Mouse (Mus musculus): Measurements from ENCODE around the gene Plppr3. TPM values are rescaled to one million over a fixed set of nuclear protein-coding genes. Genes with fewer than 3 reads are reported as not detected.

Gene Plppr3
- total and polyA plus RNA-seq, 2 experiments from 2014 or later: 2.5 to 5.9 TPM

GRCm38 (mm10) chr10:79856704-79857451, 17.6 kb downstream of the Plppr3 start:
- Histone ChIP-seq H3K9ac (replicated peaks; ENCODE audit: low read depth, low read length) (peak overlapping the region; percentile 98), H3K4me3 (ENCODE audit: low read depth, low read length) (peak overlapping the region; percentile 98), H3K27me3 (ENCODE audit: control insufficient read depth, insufficient read depth, low read length) (no peaks in the 10 kb centered on the region), H3K36me3 (replicated peaks; ENCODE audit: control insufficient read depth, insufficient read depth, low read length) (peaks cover 45% of the 10 kb centered on the region), H3K4me2 (ENCODE audit: low read depth, low read length) (peak overlapping the region; percentile 90), H3K4me1 (ENCODE audit: control insufficient read depth, insufficient read depth) (peaks cover 55% of the 10 kb centered on the region), H3K27ac (ENCODE audit: low read depth) (peak overlapping the region; percentile 100), H3K9me3 (replicated peaks; ENCODE audit: control insufficient read depth, low read length) (no peaks in the 10 kb centered on the region)
- TF ChIP-seq CTCF (IDR thresholded peaks at IDR 0.05; ENCODE audit: low read depth) (no peak), EP300 (IDR thresholded peaks at IDR 0.05; ENCODE audit: low read depth) (0 out of 2 replicates have a peak, but pooled peaks have one; percentile 10)
- no peak for DNase-seq (ENCODE audit: low spot score)
- WGBS: 7% methylated on average over 7 of the region's 7 CpGs
- no peak for ATAC-seq (ENCODE audit: insufficient read depth, low read depth)

- Histone ChIP-seq H3K27ac (ENCODE audit: low read depth) (peak overlapping the region; percentile 100), H3K4me3 (ENCODE audit: low read depth, low read length) (peak overlapping the region; percentile 98), H3K4me2 (ENCODE audit: low read depth, low read length) (peak overlapping the region; percentile 90), H3K27me3 (ENCODE audit: control insufficient read depth, insufficient read depth, low read length) (no peaks in the 10 kb centered on the region), H3K4me1 (ENCODE audit: control insufficient read depth, insufficient read depth) (peaks cover 55% of the 10 kb centered on the region), H3K9ac (replicated peaks; ENCODE audit: low read depth, low read length) (peak overlapping the region; percentile 98), H3K9me3 (replicated peaks; ENCODE audit: control insufficient read depth, low read length) (no peaks in the 10 kb centered on the region), H3K36me3 (replicated peaks; ENCODE audit: control insufficient read depth, insufficient read depth, low read length) (peaks cover 39% of the 10 kb centered on the region)
- DNase-seq (ENCODE audit: low spot score) (no peak), ATAC-seq (ENCODE audit: insufficient read depth, low read depth) (no peak)
- no peak for TF ChIP-seq EP300 (IDR thresholded peaks at IDR 0.05; ENCODE audit: low read depth)
- no peak for TF ChIP-seq CTCF (IDR thresholded peaks at IDR 0.05; ENCODE audit: low read depth)
- 15% methylated on average over 6 of the region's 6 CpGs for WGBS
Observed at GRCm38 (mm10) chr10:79856280-79856679, 18.2 kb downstream of the Plppr3 start.

- Histone ChIP-seq H3K36me3 (replicated peaks; ENCODE audit: control insufficient read depth, insufficient read depth, low read length) (peaks cover 33% of the 10 kb centered on the region), H3K27ac (ENCODE audit: low read depth) (peak overlapping the region; percentile 100), H3K4me2 (ENCODE audit: low read depth, low read length) (peak overlapping the region; percentile 90), H3K9ac (replicated peaks; ENCODE audit: low read depth, low read length) (peak overlapping the region; percentile 98), H3K4me1 (ENCODE audit: control insufficient read depth, insufficient read depth) (peaks cover 55% of the 10 kb centered on the region), H3K27me3 (ENCODE audit: control insufficient read depth, insufficient read depth, low read length) (no peaks in the 10 kb centered on the region), H3K9me3 (replicated peaks; ENCODE audit: control insufficient read depth, low read length) (no peaks in the 10 kb centered on the region), H3K4me3 (ENCODE audit: low read depth, low read length) (peak overlapping the region; percentile 98)
- DNase-seq (ENCODE audit: low spot score) (no peak), ATAC-seq (ENCODE audit: insufficient read depth, low read depth) (no peak)
- TF ChIP-seq CTCF (IDR thresholded peaks at IDR 0.05; ENCODE audit: low read depth) (no peak), EP300 (IDR thresholded peaks at IDR 0.05; ENCODE audit: low read depth) (no peak)
- under 1% methylated on average over 10 of the region's 10 CpGs for WGBS
Observed at GRCm38 (mm10) chr10:79855558-79856184, 18.8 kb downstream of the Plppr3 start.

- H3K4me3 ChIP-seq (ENCODE audit: low read depth, low read length): peak overlapping the region; percentile 98
- peak overlapping the region; percentile 100 for H3K27ac ChIP-seq (ENCODE audit: low read depth)
- ATAC-seq (ENCODE audit: insufficient read depth, low read depth) (peak; percentile 8; the same call in 1 of the 2 replicates), DNase-seq (ENCODE audit: low spot score) (peak; percentile 47)
- TF ChIP-seq CTCF (IDR thresholded peaks at IDR 0.05; ENCODE audit: low read depth): no peak
- TF ChIP-seq EP300 (IDR thresholded peaks at IDR 0.05; ENCODE audit: low read depth): no peak
- H3K4me2 ChIP-seq (ENCODE audit: low read depth, low read length): peak overlapping the region; percentile 90
- peak overlapping the region; percentile 98 for H3K9ac ChIP-seq (replicated peaks; ENCODE audit: low read depth, low read length)
- WGBS: 1% methylated on average over 79 of the region's 83 CpGs
- H3K4me1 ChIP-seq (ENCODE audit: control insufficient read depth, insufficient read depth): peaks cover 55% of the 10 kb centered on the region
- H3K27me3 ChIP-seq (ENCODE audit: control insufficient read depth, insufficient read depth, low read length): no peaks in the 10 kb centered on the region
- H3K9me3 ChIP-seq (replicated peaks; ENCODE audit: control insufficient read depth, low read length): no peaks in the 10 kb centered on the region
- peaks cover 26% of the 10 kb centered on the region for H3K36me3 ChIP-seq (replicated peaks; ENCODE audit: control insufficient read depth, insufficient read depth, low read length)
Observed at GRCm38 (mm10) chr10:79854801-79855541, 19.5 kb downstream of the Plppr3 start.

Measured in heart, postnatal 0 days (tissue).